Mouse (Mus musculus) frontal cortex, postnatal 10 days (tissue): ENCODE measurements around the gene Zdhhc13.
A peak's percentile ranks its signal among the peaks of the same experiment; 100 is the strongest.

ENCODE experiments used
- DNase-seq, 2 experiments: peaks; one replicate each; pipeline ENCODE4 v3.0.0; 2022; ENCODE audit warnings: low spot score in 2 of 2, mixed read lengths in 1 of 2

Zdhhc13 gene

GRCm38 (mm10) chr7:48788851-48789572, at the start of gene Zdhhc13:
Gene Zdhhc13 (plus strand): TSS chr7:48789003.
- peak; percentile 85 to 91 for DNase-seq

GRCm38 (mm10) chr7:48749298-48750163, 39.3 kb upstream of the Zdhhc13 start:
- peak; percentile 65 to 75 for DNase-seq

GRCm38 (mm10) chr7:48750164-48750809, 38.5 kb upstream of the Zdhhc13 start:
- peak in 1 of 2 experiments; percentile 26 for DNase-seq

- no peak for DNase-seq
Observed at GRCm38 (mm10) chr7:48751222-48751621, 37.6 kb upstream of the Zdhhc13 start.

GRCm38 (mm10) chr7:48754415-48754974, 34.3 kb upstream of the Zdhhc13 start:
- no peak for DNase-seq

GRCm38 (mm10) chr7:48755825-48756224, 33.0 kb upstream of the Zdhhc13 start:
- no peak for DNase-seq

- no peak for DNase-seq
Observed at GRCm38 (mm10) chr7:48756306-48756931, 32.4 kb upstream of the Zdhhc13 start.

GRCm38 (mm10) chr7:48758083-48758482, 30.7 kb upstream of the Zdhhc13 start:
- DNase-seq: no peak

- no peak for DNase-seq
Observed at GRCm38 (mm10) chr7:48760789-48761188, 28.0 kb upstream of the Zdhhc13 start.

- no peak for DNase-seq
Observed at GRCm38 (mm10) chr7:48762289-48762688, 26.5 kb upstream of the Zdhhc13 start.

- no peak for DNase-seq
Observed at GRCm38 (mm10) chr7:48762721-48763120, 26.1 kb upstream of the Zdhhc13 start.

- DNase-seq: no peak
Observed at GRCm38 (mm10) chr7:48765959-48766358, 22.8 kb upstream of the Zdhhc13 start.

GRCm38 (mm10) chr7:48769721-48770120, 19.1 kb upstream of the Zdhhc13 start:
- DNase-seq: no peak

- no peak for DNase-seq
Observed at GRCm38 (mm10) chr7:48772060-48772734, 16.6 kb upstream of the Zdhhc13 start.

- DNase-seq: no peak
Observed at GRCm38 (mm10) chr7:48773333-48773732, 15.5 kb upstream of the Zdhhc13 start.

GRCm38 (mm10) chr7:48774633-48775032, 14.2 kb upstream of the Zdhhc13 start:
- no peak for DNase-seq

- no peak for DNase-seq
Observed at GRCm38 (mm10) chr7:48775436-48775835, 13.4 kb upstream of the Zdhhc13 start.

GRCm38 (mm10) chr7:48777721-48778504, 10.9 kb upstream of the Zdhhc13 start:
- no peak for DNase-seq

- DNase-seq: peak; percentile 27
Observed at GRCm38 (mm10) chr7:48779110-48779509, 9.7 kb upstream of the Zdhhc13 start.

GRCm38 (mm10) chr7:48782432-48782831, 6.4 kb upstream of the Zdhhc13 start:
- no peak for DNase-seq
